8 mouse cellular contexts compared by ENCODE assay signal in the genomic region with DNA sequence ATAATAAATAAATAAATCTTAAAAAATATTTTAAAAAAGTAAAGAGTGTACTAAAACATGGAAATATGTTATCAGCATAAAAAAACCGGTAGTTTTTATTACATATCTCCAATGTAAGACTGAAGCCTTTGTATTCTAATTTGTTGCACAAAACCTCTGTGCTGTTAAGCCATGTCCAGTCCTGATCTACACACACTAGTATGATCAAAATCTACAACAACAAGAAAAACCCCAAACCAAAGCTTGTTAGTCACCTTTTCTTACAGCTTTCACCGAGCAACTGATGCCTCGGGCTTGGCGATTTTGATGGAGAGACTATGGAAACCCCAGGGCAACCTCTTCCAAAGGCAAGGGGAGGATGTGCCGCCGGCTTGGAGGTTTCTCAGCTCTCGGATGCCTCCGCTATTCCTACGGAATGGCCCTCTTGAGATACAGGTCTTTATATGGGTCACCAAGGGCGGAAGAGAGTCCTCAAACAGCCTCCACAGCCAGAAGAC. TPM values are rescaled to one million over a fixed set of nuclear protein-coding genes. Genes with fewer than 3 reads are reported as not detected.
A peak's percentile ranks its signal among the peaks of the same experiment; 100 is the strongest.
DNase-seq lines count a peak whose midpoint lies in the region; ATAC-seq and TF ChIP-seq lines count a peak whose summit lies in the region.

No protein-coding gene starts in this region.

- no peaks in the 10 kb centered on the region for H3K27me3 ChIP-seq in heart, embryonic 14.5 days (ENCODE audit: control insufficient read depth, insufficient read depth, low read length)
- no peaks in the 10 kb centered on the region for H3K27me3 ChIP-seq in MEL (ENCODE audit: control insufficient read depth in 1 of 2, insufficient read depth in 2 of 2, low read length in 2 of 2)
- no peaks in the 10 kb centered on the region for H3K27me3 ChIP-seq in hindbrain, embryonic 12.5 days

- no peak for ATAC-seq in heart, embryonic 14.5 days (ENCODE audit: insufficient number of reproducible peaks, insufficient read depth, low FRiP score, low read depth)
- ATAC-seq in hindbrain, embryonic 12.5 days (ENCODE audit: low FRiP score), result peak; percentile 79; the same call in 1 of the 2 replicates
- peak; percentile 5; the same call in 1 of the 2 replicates for ATAC-seq in megakaryocyte-erythroid progenitor cell, adult 5-6 weeks (replicated peaks; ENCODE audit: low FRiP score, low TSS enrichment, poor library complexity, severe bottlenecking)

- no peak for TF ChIP-seq EP300 in MEL (IDR thresholded peaks at IDR 0.05; ENCODE audit: low read depth in 1 of 2, low read length in 2 of 2)

- no peaks in the 10 kb centered on the region for H3K9me3 ChIP-seq in heart, embryonic 14.5 days (ENCODE audit: control insufficient read depth, low read length)
- H3K9me3 ChIP-seq in MEL (replicated peaks; ENCODE audit: insufficient read depth, low read length), result no peaks in the 10 kb centered on the region
- no peaks in the 10 kb centered on the region for H3K9me3 ChIP-seq in hindbrain, embryonic 12.5 days (replicated peaks)

- peak overlapping the region; percentile 66 to 73 for H3K27ac ChIP-seq in heart, embryonic 14.5 days (replicated peaks in 1 of 2; ENCODE audit: control insufficient read depth in 1 of 2, insufficient read depth in 1 of 2, low read depth in 2 of 2, low read length in 2 of 2)
- peak overlapping the region; percentile 51 for H3K27ac ChIP-seq in MEL (ENCODE audit: control insufficient read depth, low read depth, low read length)
- H3K27ac ChIP-seq in hindbrain, embryonic 12.5 days, result peak overlapping the region; percentile 72

- no peak for DNase-seq in heart, postnatal 14 days
- DNase-seq in MEL (ENCODE audit: low read depth, low spot score), result no peak
- no peak for DNase-seq in layer of hippocampus, adult 9-11 months
- no peak for DNase-seq in gastrocnemius, adult 8-10 months (ENCODE audit: low spot score in 2 of 2)
- DNase-seq in retina, postnatal 1 day, result no peak

- peak overlapping the region; percentile 71 for H3K4me2 ChIP-seq in heart, embryonic 14.5 days (ENCODE audit: low read length)
- H3K4me2 ChIP-seq in hindbrain, embryonic 12.5 days (replicated peaks), result peak overlapping the region; percentile 69

- no peak for TF ChIP-seq RAD21 in MEL (IDR thresholded peaks at IDR 0.05; ENCODE audit: low read depth, low read length)

- WGBS in heart, embryonic 14.5 days, result under 1% methylated on average over 10 of the region's 10 CpGs
- WGBS in hindbrain, embryonic 12.5 days, result under 1% methylated on average over 10 of the region's 10 CpGs

- peak in 1 of 2 experiments; percentile 91; a peak in 2 of 4 replicates for TF ChIP-seq POLR2A in MEL (IDR thresholded peaks at IDR 0.05; ENCODE audit: control insufficient read depth in 1 of 2, insufficient read depth in 1 of 2, low read depth in 1 of 2, low read length in 2 of 2, poor library complexity in 1 of 2)

- H3K4me3 ChIP-seq in heart, embryonic 14.5 days (ENCODE audit: control insufficient read depth in 1 of 2, insufficient read depth in 1 of 2, low read depth in 1 of 2, low read length in 2 of 2), result peak overlapping the region; percentile 98 to 99
- peak overlapping the region; percentile 93 to 98 for H3K4me3 ChIP-seq in MEL (ENCODE audit: control insufficient read depth in 1 of 2, insufficient read depth in 1 of 2, low read depth in 2 of 2, low read length in 2 of 2)
- H3K4me3 ChIP-seq in hindbrain, embryonic 12.5 days, result peak overlapping the region; percentile 78

- peaks cover 34% of the 10 kb centered on the region for H3K36me3 ChIP-seq in heart, embryonic 14.5 days (ENCODE audit: control insufficient read depth, insufficient read depth, low read length)
- peaks cover 4 to 13% of the 10 kb centered on the region in 2 experiments for H3K36me3 ChIP-seq in MEL (ENCODE audit: control insufficient read depth in 1 of 2, insufficient read depth in 2 of 2, low read length in 2 of 2)
- H3K36me3 ChIP-seq in hindbrain, embryonic 12.5 days, result peaks cover 27% of the 10 kb centered on the region

- peak overlapping the region; percentile 93 for H3K9ac ChIP-seq in heart, embryonic 14.5 days (ENCODE audit: low read length)
- peak overlapping the region; percentile 98 for H3K9ac ChIP-seq in MEL (ENCODE audit: control insufficient read depth, low read depth, low read length, poor library complexity, severe bottlenecking)
- peak overlapping the region; percentile 79 for H3K9ac ChIP-seq in hindbrain, embryonic 12.5 days

- H3K79me2 ChIP-seq in MEL (ENCODE audit: control insufficient read depth, insufficient read depth, low read length, poor library complexity), result peaks cover 30% of the 10 kb centered on the region

- peaks cover 3 to 18% of the 10 kb centered on the region in 2 experiments for H3K4me1 ChIP-seq in heart, embryonic 14.5 days (ENCODE audit: control insufficient read depth in 2 of 2, insufficient read depth in 2 of 2, low read length in 2 of 2)
- peaks cover 0 to 8% of the 10 kb centered on the region in 2 experiments; a peak in 3 of 4 replicates for H3K4me1 ChIP-seq in MEL (ENCODE audit: control insufficient read depth in 1 of 2, insufficient read depth in 2 of 2, low read length in 2 of 2)
- peaks cover 14% of the 10 kb centered on the region for H3K4me1 ChIP-seq in hindbrain, embryonic 12.5 days

- no peak for TF ChIP-seq CTCF in MEL (IDR thresholded peaks at IDR 0.05 in 2 of 3, conservative IDR thresholded peaks at IDR 0.05 in 1 of 3; ENCODE audit: control insufficient read depth in 1 of 3, insufficient read depth in 1 of 3, low read depth in 2 of 3, low read length in 3 of 3, poor library complexity in 1 of 3, severe bottlenecking in 1 of 3)

- intact Hi-C loops in heart, postnatal 14 days (cut with DNase I), result no loop called here

TF ChIP-seq in MEL, 35 proteins besides CTCF, POLR2A, EP300 and RAD21:
- TF ChIP-seq E2F4 (IDR thresholded peaks at IDR 0.05; ENCODE audit: borderline replicate concordance, low read depth, low read length) (no peak), MAFK (IDR thresholded peaks at IDR 0.05; ENCODE audit: borderline replicate concordance, low read depth, low read length) (no peak), CHD2 (IDR thresholded peaks at IDR 0.05; ENCODE audit: low read length) (no peak), GATA1 (IDR thresholded peaks at IDR 0.05; ENCODE audit: low read depth, low read length) (no peak), TBP (IDR thresholded peaks at IDR 0.05; ENCODE audit: low read depth, low read length) (no peak), MXI1 (IDR thresholded peaks at IDR 0.05; ENCODE audit: low read depth, low read length) (no peak)

RNA-seq across cellular contexts. Expression of gene Ginm1, which starts 0.3 kb away (rescaled TPM):
- polyA plus RNA-seq in heart, embryonic 14.5 days (2014; fragmentation: Nextera tagmentation; extraction: Ambion mirVana), result 80.4 and 89.8 TPM in 2 replicates
- total RNA-seq in heart, postnatal 14 days (2021), result 10 to 100 TPM; 83.4 to 96.4 TPM
- 9.2 and 9.7 TPM in 2 replicates for total RNA-seq in MEL (2012; rRNA removed)
- polyA plus RNA-seq in MEL (2012; ENCODE audit: insufficient read depth in 1 of 2, insufficient read length in 2 of 2, low read depth in 1 of 2, low replicate concordance in 2 of 2, missing spikeins in 1 of 2), result 10 to 100 TPM in 1 of 2 experiments, not detected in 1; 13.8 TPM
- 61.2 and 61.3 TPM in 2 replicates for polyA plus RNA-seq in hindbrain, embryonic 12.5 days (2016; fragmentation: Nextera tagmentation; extraction: Ambion mirVana)
- total RNA-seq in megakaryocyte-erythroid progenitor cell, adult 5-6 weeks (2014; fragmentation: Nextera tagmentation), result 21.5 and 27.4 TPM in 2 replicates
- 48.8 and 57.1 TPM in 2 replicates for total RNA-seq in megakaryocyte-erythroid progenitor cell, adult 5-6 weeks (2017)
- 100 to 1,000 TPM; 102 to 111 (median 105) TPM for total RNA-seq in gastrocnemius, adult 8-10 months (2022)

RNA-seq across cellular contexts. Expression of gene Ppil4, which starts 0.4 kb away (rescaled TPM):
- 26.3 and 27.8 TPM in 2 replicates for polyA plus RNA-seq in heart, embryonic 14.5 days (2014; fragmentation: Nextera tagmentation; extraction: Ambion mirVana)
- total RNA-seq in heart, postnatal 14 days (2021), result 10 to 100 TPM; 16.5 to 17.1 TPM
- total RNA-seq in MEL (2012; rRNA removed), result 30.1 and 34.7 TPM in 2 replicates
- 10 to 100 TPM; 30.5 to 86.3 TPM for polyA plus RNA-seq in MEL (2012; ENCODE audit: insufficient read depth in 1 of 2, insufficient read length in 2 of 2, low read depth in 1 of 2, low replicate concordance in 2 of 2, missing spikeins in 1 of 2)
- 47.7 and 51.7 TPM in 2 replicates for polyA plus RNA-seq in hindbrain, embryonic 12.5 days (2016; fragmentation: Nextera tagmentation; extraction: Ambion mirVana)
- total RNA-seq in megakaryocyte-erythroid progenitor cell, adult 5-6 weeks (2014; fragmentation: Nextera tagmentation), result 34.5 and 36.4 TPM in 2 replicates
- 111 and 112 TPM in 2 replicates for total RNA-seq in megakaryocyte-erythroid progenitor cell, adult 5-6 weeks (2017)
- 10 to 100 TPM in 2 of 4 experiments, 1 to 10 TPM in 2; 7.9 to 10.6 (median 9.8) TPM for total RNA-seq in gastrocnemius, adult 8-10 months (2022)

RNA-seq across cellular contexts. Expression of gene Zc3h12d, which starts 40.0 kb away (rescaled TPM):
- polyA plus RNA-seq in heart, embryonic 14.5 days (2014; fragmentation: Nextera tagmentation; extraction: Ambion mirVana), result 0.14 and 0.18 TPM in 2 replicates
- under 1 TPM; 0.24 to 0.29 TPM for total RNA-seq in heart, postnatal 14 days (2021)
- total RNA-seq in MEL (2012; rRNA removed), result not detected in 2 replicates
- polyA plus RNA-seq in MEL (2012; ENCODE audit: insufficient read depth in 1 of 2, insufficient read length in 2 of 2, low read depth in 1 of 2, low replicate concordance in 2 of 2, missing spikeins in 1 of 2), result not detected
- 0.19 and 0.25 TPM in 2 replicates for polyA plus RNA-seq in hindbrain, embryonic 12.5 days (2016; fragmentation: Nextera tagmentation; extraction: Ambion mirVana)
- 0.62 TPM in 1 of 2 replicates, not detected in the other for total RNA-seq in megakaryocyte-erythroid progenitor cell, adult 5-6 weeks (2014; fragmentation: Nextera tagmentation)
- total RNA-seq in megakaryocyte-erythroid progenitor cell, adult 5-6 weeks (2017), result not detected in 2 replicates
- under 1 TPM in 1 of 4 experiments, not detected in 3; 0.07 TPM for total RNA-seq in gastrocnemius, adult 8-10 months (2022)
